Mouse (Mus musculus) liver, postnatal 0 days (tissue): Measurements from ENCODE around the gene Rgs6.

Source experiments
- CTCF ChIP-seq: sonication (generic); IDR thresholded peaks from 2 replicates; pipeline ENCODE4 v1.5.1; 2016; ENCODE audit warnings: antibody characterized with exemption, low read depth
- EP300 ChIP-seq: IDR thresholded peaks from 2 replicates; pipeline ENCODE4 v1.6.1; 2016; ENCODE audit warnings: antibody characterized with exemption, low read depth, mild to moderate bottlenecking

DNA sequence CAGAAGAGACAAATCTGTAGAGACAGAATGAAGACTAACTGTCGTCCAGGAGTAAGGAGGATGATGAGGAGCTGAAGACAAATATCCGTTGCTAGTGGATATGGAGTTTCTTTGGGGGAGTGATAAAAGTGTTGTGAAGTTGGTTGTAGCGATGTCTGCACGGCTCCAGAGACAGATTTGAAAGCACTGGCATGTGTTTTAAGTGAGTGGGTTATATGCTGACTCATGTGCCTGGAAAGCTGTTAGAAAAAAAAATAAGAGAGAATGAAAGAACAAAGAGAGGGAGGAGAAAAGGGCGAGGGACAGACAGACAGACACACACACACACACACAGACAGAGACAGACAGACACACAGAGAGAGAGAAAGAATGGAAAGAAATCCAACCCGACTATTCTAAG is 580.2 kb downstream of the Rgs6 start:
- TF ChIP-seq CTCF: no peak
- no peak for TF ChIP-seq EP300
